Mouse (Mus musculus) CD4-positive, CD25-positive, alpha-beta regulatory T cell, adult 9 weeks (primary cell): Measurements from ENCODE around the gene Coq4. TPM values are rescaled to one million over a fixed set of nuclear protein-coding genes. Genes with fewer than 3 reads are reported as not detected.

Experiments used
- polyA plus RNA-seq: library from polyadenylated mRNA; unstranded; fragments of 100-300 nt; shearing (Covaris generic); gene quantifications from one replicate; pipeline ENCODE4 v1.2.1, GENCODE M21; 2017

Gene Coq4
- polyA plus RNA-seq = 9.7 TPM

DNA sequence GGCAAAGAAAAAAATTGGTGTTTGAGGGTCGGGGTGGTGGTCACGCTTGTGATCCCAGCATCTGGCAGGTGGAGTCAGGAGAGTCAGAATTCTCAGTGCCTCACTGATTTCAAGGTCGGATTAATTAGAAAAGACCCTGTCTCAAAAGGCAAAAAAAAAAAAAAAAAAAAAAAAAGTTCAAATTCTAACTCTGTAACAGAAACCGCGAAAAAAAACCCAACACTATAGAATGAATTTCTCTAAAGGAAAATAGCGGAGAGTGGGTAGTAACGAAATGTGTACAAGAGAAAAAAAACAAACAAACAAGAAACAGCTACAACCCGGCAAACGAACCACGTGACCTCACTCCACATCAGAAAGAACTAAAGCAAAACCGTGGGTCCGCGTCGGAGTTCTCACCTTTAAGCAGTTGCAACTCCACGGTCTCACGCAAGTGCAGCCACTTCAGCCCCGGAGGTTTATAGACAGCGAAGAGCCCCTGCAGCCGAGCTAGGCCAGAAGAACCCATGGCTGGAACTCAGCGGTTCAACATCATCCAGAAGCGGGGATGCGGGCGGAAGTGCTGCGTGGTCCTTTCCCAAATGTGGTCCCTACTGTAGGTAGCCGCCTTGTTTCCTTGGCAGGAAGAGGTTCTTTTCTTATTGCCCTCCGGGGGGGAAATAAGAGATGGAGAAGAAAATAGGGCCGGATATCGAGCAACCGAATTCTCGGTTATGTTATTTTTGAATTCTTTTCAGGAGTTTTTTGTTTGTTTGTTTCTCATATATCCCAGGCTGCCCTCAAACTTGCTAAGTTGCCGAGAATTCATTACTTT, at the start of gene Coq4:
TSS of gene Coq4 (plus strand) at position 390 of the 814 bp plus-strand sequence.

GRCm38 (mm10) chr2:29751497-29751896, 35.8 kb upstream of the Coq4 start, which contains the start of gene Gm13420:
Gene Gm13420, minus strand, starts transcription at chr2:29751685.

GRCm38 (mm10) chr2:29787937-29788681, 816 bp downstream of the Coq4 start, which contains the start of gene Trub2:
Gene Trub2, minus strand, starts transcription at chr2:29788502.

GRCm38 (mm10) chr2:29802075-29802826, 15.0 kb downstream of the Coq4 start, which contains the start of gene Slc27a4:
Gene Slc27a4, plus strand, starts transcription at chr2:29802634.

DNA sequence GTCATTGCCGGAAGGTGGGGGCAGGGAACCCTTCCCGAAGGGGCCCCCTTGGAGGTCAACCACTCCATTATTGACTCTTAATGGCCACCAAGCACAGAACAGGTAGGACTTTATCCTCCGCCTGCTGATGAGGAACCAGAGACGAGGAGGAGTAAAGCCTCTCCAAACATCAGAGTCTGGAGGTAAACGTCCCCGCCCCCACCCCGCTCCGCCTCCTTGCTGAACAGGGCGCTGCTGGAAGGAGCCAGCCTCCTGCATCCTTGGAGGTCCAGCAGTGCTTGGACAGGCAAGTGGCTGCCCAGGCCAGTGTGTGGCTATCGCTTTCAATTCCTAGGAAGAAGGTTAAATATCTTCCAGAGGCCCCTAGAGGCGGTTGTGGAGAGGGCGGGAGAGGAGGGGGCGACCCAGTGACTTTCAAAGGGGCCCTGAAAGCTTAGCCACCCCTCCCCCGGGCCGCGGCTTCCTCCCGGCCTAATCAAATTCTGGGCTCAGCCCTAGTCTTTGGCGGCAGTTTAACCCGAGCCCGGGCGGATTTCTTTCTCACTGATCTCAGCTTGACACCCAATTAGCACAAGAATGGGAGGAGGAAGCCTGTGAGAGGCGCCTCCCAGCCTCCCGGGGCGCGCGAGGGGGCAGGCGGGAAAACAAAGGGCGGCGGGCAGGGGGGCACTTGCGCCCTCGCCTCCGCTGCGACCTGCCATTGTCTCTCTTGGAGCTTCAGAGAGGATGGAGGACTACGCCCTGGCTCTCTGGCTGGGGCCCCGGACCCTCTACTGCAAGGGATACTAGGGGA, 32.9 kb downstream of the Coq4 start, which contains the start of gene Urm1:
TSS of gene Urm1 (plus strand) at position 51 of the 793 bp plus-strand sequence.

Other genes starting within 250 kb of the Coq4 start
- gene Rapgef1, start 167.8 kb upstream of the Coq4 start, polyA plus RNA-seq = 7.7 TPM
- gene Gm13420, start 35.8 kb upstream of the Coq4 start, polyA plus RNA-seq = not detected
- gene Gm13547, start 28.2 kb upstream of the Coq4 start, polyA plus RNA-seq = not detected
- gene Trub2, start 1.0 kb downstream of the Coq4 start, polyA plus RNA-seq = 42.3 TPM
- 2.3 TPM for gene Slc27a4, start 15.1 kb downstream of the Coq4 start, polyA plus RNA-seq
- 25.6 TPM for gene Urm1, start 32.6 kb downstream of the Coq4 start, polyA plus RNA-seq
- gene Cercam, start 81.7 kb downstream of the Coq4 start, polyA plus RNA-seq = 0.66 TPM
- gene Odf2, start 101.7 kb downstream of the Coq4 start, polyA plus RNA-seq = 84.6 TPM
- 79.3 TPM for gene Gle1, start 147.9 kb downstream of the Coq4 start, polyA plus RNA-seq
- 126 TPM for gene Sptan1, start 178.1 kb downstream of the Coq4 start, polyA plus RNA-seq